Mouse (Mus musculus): ENCODE results near the gene Abcc3. TPM values are rescaled to one million over a fixed set of nuclear protein-coding genes. Genes with fewer than 3 reads are reported as not detected.
A peak's percentile ranks its signal among the peaks of the same experiment; 100 is the strongest.

Abcc3 gene
- total RNA-seq (2021) (1 to 10 TPM; 6.2 to 7.5 TPM), polyA plus RNA-seq (2012; rRNA removed) (5.8 and 5.9 TPM in 2 replicates)
- long read RNA-seq, partial matches to known transcripts, result 0 of 1 reads
- long read RNA-seq, other reads (novel, unspliced or antisense), result 1 of 1 reads

DNA sequence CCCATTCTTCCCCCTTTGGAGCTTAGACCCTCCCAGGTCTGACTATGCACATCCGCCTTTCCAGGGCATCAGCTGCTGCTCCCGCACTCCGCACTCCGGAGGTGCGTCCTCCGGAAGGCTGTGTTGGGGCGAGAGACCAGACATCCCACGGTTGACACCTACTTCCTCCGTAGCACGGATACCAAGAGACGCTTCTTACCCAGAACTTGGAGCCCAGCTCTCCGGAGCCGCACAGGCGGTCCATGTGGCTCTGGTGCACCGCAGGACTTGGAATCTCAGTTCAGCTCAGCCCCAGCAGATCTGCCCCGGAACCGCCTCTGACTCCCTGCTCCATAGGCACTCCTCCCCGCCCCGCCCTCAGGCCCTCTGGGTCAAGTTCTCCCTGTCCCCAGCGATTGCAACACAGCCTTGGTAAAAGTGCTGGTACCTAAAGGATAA, at the start of gene Abcc3:
Abcc3 (minus strand) TSS at position 326 of the 438 bp plus-strand sequence.
- peak; percentile 81 for DNase-seq

DNA sequence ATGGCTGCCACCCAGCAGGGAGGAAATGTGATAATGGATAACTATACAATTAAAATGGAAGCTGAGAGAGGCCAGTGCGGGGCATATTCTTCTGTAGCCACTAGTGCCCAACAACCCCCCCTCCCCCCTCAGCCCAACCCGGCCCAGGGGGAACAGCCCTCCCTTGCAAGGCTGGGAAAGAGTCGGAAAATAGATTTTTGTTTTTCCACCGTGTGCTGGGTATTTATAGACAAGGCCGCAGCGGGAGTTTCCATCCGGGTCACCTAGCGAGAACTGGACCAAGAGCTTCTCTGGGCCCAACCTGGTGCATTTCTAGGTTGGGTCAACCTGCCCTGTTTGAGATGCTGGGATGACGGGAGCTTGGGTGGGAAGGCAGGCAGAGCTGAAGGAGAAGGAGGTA, 49.0 kb upstream of the Abcc3 start:
- DNase-seq, result no peak

DNA sequence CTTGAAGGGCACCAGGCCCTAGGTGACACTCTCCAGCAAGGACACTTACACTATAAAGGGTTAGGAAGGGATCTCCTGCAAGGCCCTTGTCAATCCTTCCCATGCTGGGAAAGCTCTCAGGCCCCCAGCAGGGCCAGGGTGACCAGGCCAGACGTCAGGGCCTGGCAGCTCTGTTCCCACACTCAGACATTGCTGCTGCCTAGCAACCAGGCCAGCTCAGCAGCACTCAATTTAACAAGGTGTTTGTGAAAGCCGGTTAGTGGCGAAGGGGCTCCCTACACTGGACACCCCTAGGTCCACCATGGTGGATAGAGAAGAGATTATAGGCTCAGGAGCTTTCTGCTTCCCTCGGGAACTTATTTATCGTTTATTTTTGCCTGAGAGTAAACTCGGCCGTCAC, 48.3 kb upstream of the Abcc3 start:
- no peak for DNase-seq

DNA sequence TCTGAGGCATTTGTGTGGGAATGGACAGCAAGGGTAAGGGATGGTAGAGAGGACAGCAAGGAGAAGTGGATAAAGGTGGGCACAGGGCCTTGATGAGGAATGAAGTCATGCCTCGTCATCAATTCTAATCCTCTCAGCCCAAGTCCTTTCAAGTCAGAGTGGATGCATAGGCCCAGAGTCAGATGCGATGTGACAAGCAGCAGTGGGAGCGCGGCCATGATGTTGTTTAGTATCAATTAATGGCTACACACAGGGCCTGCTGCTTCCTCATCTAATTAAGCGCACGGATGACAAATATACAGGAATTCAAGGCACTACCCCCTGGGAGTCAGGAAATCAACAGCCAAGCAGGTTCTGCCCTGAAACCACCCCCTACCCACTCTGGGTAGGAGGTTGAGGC, 47.6 kb upstream of the Abcc3 start:
- no peak for DNase-seq

DNA sequence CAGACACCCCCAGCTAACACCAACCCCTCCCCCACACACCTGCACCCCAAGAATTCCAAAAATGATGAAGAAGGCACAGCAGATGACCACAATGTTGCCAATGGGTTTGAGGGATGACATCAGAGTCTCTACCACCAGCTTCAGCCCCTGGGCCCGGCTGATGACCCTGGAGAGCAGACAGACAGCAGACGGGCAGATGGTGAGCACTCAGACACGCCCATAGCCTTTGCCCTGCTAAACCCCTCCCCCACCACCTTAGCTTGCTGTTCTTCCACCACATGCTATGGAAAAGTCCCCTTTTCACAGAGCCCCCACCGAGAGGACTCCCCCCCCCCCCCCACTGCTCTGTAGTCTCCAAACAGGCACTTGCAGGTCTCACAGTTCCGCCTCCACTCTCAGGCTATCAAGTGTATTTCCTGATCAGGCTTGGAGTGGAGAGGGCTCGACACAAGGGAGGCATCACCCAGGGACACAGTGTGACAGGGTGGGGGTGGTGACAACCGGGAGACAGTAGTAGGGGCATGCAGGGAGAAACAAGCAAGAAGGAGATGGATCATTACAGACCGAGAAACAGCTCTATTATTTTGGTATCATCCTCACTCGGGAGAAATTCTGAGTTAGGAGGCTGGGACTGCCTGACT, 36.3 kb upstream of the Abcc3 start:
- no peak for DNase-seq

DNA sequence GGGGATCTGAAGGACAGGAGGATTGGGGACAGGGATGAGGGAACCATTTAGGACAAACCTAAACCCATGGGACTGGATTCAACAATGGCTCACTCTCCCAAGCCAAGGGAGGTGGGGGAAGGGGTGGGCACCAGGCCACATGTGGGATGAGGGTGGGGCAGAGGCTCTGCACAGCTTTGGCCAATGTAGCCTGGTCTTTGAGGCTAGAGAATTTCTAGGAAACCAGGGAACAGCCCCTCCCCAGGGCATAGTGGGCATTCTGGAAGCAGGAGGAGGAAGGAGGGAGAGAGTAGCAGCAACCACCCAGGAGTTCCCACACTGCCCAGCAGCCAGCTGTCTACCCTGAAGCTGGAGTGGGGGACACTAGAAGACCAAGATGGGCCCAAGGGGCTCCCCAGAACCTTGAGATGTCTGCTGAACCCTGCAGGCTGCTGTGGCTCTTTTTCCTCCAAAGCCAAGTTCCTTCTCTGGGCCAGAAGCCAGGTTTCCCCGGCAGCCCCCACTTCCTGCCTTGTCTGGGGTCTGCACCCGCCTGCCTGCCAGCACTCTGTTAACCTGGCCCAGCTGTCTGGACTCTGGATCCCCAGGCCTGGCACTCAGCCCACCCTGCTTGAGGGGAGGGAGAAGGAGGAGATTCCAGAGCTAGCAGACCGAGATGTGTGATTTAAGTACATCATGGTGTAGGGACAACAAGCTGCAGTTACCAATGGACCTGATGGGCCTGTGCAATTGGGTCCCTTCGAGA, 35.5 kb upstream of the Abcc3 start:
- DNase-seq, result peak; percentile 42

DNA sequence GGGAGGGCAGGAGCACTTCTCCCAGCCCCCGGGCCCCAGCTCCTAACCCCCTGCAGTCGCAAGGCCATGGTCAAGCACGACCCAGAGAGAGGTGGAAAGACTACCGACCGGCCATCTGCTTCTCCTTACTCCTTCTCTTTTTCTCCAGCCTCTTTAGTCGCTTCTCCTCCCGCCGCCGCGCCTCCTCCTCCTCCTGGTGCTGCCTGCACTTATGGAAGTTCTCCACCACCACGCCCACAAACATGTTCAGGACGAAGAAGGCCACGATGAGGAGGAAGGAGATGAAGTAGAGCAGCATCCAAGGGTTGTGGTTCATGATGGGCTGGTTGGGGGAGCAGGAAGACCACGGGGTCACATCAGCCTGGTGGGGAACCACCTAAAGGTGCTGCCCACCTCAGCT, 32.9 kb upstream of the Abcc3 start:
- no peak for DNase-seq

DNA sequence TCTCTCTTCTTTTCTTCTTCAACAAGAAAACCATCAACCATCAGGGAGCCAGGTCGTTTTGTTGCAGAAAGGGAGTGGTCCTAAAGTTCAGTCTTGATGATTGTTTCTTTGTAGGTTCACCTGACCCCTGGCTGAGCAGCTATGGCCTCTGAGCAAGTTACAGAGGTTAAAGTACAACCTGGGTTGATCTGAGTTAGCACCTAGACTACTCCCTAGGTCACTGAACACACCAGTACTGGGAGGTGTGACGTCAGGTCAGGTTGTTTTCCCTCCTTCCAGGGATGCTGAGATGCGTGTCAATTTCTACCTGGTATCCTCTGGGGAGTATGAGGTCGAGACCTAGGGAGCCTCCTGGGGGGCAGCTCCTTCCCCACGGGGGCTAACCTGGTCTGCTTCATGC, 32.4 kb upstream of the Abcc3 start:
- no peak for DNase-seq

DNA sequence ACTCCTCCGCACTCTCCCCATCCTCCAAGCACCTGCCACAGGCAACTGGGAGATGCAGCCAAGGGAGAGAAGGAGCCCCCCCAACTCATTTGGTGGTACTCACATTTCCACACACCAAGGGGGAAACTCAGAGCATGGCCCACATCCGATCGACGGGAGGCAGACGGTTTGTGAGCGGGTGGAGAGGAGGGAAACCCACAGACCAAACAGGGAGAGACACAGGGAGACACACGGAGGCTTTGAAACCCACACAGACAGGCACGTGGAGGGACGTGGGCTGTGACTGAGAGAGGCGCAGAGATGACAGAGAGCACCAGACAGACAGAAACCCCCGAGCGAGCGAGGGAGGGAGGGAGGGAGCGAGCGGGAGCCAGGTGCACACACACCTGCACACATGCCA, 31.6 kb upstream of the Abcc3 start:
- no peak for DNase-seq

DNA sequence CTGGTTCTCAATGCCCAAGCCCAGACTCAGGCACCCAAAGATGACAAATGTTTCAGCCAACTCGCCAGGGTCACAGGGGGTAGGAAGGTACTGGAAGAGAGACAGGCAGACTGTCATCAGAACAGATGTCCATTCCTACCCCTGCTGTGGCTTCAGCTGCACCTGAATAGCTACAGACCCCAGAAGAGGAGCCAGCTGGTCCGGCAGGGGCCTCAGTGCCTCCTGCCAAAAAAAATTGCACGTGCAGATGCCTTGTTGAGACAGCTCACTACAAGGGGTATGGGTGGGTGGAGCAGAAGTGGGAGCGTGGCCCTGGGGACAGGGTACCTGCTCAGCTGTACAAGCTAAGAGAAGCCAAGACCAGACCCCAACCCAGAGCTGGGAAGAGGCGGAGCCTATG, 31.1 kb upstream of the Abcc3 start:
- no peak for DNase-seq

DNA sequence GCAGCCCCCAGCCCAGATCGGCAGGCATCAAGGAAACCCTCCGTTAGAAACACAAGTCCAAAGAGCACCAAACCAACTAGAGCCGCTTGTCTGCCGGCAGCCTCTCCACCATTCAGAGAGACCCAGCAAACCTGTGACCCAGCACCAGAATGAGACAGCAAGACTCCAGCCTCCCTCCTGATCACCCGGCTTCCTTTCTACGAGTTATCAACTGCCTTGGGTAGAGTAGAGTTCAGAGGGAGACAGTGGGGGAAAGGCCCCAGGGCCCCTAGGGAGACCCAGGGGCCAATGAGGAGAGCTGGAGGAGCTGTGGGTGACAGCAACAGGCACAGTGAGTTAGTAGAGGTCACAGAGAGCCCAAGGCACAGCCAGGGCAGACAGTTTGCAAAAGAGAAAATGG, 28.2 kb upstream of the Abcc3 start:
- no peak for DNase-seq

DNA sequence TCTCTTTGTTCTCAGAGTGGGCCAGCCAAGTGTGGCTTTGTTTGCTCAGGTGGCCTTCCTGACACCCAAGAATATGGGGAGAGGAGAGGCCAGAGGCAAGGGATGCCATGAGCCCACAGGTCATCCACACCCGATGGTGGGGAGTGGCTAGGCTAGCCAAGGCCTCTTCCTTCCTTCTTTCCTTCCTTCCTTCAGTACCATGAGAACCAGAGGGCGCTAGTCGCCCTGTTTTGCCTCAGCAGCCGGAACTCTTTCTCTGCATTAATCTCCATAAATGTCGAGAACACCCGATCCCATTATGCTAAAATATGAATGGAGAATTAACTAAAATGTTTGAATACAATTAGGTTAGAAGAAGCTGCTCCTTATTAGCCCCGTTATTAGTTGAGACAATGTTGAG, 27.5 kb upstream of the Abcc3 start:
- peak; percentile 36 for DNase-seq

DNA sequence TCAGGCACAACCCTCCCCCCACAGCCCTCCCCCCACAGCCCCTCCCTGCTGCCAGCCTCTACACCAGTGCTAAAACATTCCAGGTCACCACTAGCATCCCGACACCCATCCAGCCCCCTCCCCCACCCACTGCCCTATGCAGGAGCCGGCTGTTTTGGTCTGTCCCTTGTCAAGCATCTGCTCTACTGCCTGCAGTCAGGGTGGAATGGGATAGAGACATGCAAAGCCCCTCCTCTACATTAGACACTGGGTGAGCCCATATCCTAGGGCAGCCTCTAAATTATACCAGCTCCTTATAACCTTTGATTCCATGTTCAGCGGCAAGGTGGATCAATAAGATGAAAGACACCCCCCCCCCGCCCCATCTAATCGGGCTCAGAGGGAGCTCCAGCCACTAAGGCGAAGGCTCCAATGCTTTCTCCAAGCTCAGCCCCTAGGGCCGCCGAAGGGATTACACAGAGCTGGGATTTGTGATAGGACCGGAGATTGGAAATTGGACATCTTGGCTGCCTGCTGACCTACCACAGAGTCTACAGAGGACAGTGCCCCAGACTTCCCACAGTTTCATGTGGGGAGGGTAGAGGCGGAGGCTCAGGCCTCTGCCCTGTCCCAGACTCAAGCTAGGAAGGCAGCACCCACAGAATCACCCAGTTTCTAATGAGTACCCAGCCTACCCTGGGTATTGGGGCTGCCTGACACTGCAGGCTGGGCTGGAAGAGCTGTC, 26.4 kb upstream of the Abcc3 start:
- DNase-seq, result no peak

DNA sequence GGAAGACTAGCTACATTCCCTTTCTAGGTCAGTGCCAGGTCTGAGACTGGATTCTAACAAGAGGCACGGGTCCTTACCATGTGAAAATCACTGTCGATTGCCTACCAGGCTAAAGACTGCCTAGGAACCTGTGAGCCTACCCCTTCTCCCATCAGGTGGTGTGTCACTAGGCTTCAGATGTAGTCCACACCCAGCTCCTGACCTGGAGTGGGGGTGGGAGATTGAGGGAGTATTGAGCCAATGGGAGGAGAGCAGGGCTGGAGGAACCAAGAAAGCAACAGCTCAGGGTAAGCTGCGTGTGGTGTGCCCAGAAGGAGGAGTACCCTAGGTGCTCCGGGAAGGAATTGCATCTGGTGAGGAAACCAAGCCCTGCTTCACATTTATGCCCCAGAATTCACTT, 21.2 kb upstream of the Abcc3 start:
- DNase-seq, result no peak

DNA sequence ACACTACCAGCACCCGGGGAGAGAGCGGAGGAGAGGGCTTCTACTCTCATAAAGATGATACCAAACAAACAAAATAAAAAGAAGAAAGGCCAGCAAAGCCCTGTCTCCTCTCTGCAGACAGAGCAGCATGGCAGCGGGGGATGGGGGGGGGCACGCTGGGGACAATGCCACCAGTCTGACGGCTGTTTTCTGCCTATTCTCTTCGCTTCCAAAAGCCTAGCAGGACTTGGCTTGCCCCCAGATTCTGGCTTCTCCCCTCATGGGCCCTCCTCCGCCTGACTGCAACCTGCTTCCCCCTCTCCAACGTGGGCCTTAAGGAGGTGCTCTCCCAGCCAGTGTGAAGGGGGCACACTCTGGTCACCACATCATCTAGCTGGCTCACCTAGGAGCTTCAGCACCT, 20.7 kb upstream of the Abcc3 start:
- no peak for DNase-seq

DNA sequence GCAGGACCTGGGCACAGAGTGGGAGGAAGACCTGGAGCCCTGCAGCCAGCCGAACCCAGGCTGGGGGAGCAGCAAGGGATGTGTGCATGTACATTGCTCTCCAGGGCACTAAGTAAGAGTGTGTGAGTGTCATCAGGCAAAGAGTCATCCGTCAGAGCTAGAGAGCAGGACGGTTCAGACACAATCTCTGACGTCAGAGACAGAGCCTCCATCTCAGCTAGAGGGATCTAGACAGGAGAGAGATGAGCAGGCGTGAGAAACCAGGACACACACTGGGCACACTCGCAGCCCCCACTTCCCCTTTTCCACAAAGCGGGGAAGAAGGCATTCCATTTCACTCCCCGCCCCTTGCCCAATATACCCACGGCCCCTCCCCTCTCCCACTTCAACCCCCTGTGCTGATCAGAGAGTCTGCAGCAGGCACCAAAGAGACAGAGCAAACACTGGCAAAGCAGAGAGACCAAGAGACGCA, 20.2 kb upstream of the Abcc3 start:
- no peak for DNase-seq

DNA sequence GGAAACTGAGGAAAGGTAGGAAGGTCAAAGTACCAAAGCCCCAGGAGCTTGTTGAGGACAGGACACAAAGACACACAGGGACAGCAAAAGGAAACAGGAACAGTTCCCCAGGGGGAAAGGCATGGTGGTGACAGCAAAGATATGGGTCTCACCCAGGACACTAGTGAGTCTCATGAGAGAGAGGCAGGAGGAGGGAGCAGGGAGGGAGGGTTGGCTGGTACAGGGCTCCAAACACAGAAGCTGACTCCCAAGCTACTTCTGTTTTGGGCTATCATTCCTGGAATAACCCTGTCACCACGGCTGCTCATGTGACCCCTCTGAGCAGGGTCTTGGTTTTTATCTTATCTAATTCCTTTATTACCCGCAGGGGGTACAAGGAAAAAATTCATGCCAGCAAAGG, 19.8 kb upstream of the Abcc3 start:
- no peak for DNase-seq

DNA sequence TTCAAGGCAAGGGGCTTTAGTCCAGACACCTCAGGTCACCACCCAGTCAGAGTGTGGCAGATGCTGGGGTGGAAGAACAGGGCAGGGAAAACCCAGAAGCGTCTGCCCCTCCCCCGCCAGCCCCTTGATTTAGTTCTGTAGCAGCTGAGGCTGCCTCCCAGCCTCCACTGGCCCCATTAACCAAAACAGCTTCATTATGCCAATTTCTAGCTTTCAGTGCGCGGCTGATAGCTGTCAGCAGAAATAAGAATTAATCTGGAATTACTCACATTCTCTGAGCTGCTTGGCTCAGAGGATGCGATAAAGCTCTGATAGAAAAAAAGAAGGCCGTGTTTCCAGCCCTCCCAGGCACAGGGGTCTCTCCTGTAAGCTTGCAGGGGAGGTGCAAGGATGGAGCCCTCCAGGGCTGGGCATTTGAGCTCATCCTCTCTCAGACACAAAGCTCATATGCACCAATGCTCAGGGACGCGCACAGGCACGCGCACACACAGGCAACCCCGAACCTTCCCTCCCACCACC, 15.1 kb upstream of the Abcc3 start:
- DNase-seq, result no peak

DNA sequence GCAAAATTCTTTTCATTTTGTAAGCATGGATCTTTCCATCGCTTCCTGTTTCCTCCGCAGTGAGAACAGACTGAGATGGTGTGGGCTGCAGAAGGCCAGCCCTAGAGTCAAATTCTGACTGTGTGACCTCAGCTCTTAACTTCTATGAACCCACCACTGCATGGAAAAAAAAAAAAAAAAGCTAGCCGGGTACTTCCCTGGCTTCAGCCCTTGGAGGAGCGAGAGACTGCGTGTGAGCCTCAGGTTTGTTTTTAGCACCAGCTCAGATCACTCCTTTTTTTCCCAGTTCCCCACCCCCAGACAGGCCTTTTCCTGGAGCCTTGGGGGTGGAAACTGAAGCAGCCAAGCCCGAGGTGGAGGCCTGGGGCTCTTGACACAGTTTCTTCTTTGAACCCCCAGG, 12.6 kb upstream of the Abcc3 start:
- no peak for DNase-seq

DNA sequence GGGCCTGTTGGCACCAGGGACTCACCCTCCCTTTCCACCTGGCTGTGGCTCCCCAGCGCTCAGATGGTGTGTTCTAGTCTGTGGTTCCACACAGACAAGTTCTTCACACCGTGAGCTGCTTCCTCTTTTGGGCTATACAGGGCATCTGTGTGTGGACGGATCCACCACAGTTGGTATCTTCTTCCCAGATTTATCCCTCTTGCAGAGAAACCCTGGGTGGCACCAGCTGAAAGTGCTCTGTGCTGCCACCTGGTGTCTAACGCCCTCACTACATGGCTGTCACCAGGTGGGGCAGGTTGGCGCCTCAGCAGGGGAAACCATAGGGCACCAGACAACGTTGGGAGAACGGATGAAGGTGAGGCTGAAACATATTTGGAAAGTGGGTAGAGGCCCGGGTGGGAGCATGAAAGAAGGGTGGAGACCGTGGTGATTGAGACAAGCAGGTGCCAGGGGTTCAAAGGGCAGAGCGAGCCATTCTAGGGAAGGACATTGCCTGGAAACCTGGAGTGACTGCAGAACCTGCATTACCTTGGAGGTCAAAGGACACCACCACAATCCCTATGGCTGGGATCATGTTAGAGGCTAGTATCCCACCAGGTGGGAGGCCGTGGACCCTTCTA, 12.0 kb upstream of the Abcc3 start:
- DNase-seq, result peak; percentile 83

DNA sequence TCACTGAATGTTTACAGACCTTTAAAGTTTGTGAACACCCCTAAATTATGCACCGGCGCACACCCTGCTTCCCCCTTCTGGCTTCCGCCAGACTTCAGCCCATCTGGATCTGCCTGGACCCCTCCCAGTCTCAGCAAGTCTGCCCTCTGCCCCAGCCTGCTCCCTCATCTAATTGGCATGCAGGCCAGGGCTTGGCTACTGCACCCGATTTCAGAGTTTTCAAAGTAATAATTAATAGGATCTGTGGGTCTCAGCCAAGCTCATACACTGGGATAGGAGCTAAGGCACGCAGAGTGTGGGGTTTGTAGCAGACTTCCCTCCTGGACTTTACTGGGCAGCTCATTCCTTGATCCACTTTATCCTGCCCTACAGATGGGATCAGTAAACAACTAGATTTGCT, 11.4 kb upstream of the Abcc3 start:
- DNase-seq, result peak; percentile 14

DNA sequence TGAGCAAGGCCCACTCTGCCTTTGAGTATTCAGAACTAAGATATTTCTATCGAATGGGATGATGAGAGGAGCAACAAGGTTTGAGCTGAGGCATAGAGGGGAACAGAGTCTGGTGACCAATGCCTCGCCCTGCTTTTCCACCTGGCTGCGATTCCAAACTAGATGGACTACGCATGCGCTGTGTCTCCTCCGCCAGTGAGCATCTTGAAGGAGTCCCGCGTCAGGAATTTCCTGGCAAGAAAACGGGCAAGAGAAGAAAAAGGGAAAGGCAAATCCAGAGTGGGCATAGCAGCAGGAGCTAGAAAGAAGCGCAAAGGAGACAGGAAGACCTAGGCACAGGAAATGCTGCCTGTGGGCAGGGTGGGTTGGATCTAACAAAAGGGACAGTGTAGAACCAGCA, 11.0 kb upstream of the Abcc3 start:
- no peak for DNase-seq
